Mouse (Mus musculus) cerebellum, adult 2 months (tissue): Measurements from ENCODE around the gene Cenpe.

ENCODE experiments used
- CTCF ChIP-seq: fragments of 200-500 bp; IDR thresholded peaks from 2 replicates; pipeline ENCODE4 v1.5.1; 2011; ENCODE audit warnings: low read depth, mild to moderate bottlenecking, control low read depth, low read length, moderate library complexity, borderline replicate concordance; ENCODE audit not compliant: insufficient read depth
- POLR2A ChIP-seq: fragments of 200-500 bp; IDR thresholded peaks from 2 replicates; pipeline ENCODE4 v1.6.1; 2011; ENCODE audit warnings: low read length, control low read depth, borderline replicate concordance; ENCODE audit not compliant: insufficient read depth

DNA sequence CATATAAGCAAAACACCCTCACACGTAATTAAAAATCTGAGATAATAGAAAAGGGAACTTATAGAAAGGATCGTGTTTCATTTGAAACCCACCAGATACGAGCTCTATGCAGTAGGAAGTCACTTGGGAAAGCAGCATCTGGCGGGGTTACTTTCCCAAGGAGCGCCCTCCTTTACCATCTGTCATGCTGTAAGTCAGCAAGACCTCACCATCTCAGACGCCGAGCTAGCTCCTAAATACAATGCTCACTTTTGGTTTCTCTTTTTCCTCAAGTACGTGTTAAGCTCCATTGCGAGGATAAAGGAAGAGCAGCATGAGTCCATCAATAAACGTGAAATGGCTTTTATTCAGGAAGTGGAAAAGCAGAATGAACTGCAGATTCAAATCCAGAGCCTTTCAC, 46.6 kb downstream of the Cenpe start:
- TF ChIP-seq POLR2A (no peak), CTCF (no peak)
